Mouse (Mus musculus) left cerebral cortex, postnatal 14 days (tissue): ENCODE measurements around the gene Msi2. TPM values are rescaled to one million over a fixed set of nuclear protein-coding genes. Genes with fewer than 3 reads are reported as not detected.

ENCODE experiments used
- DNase-seq, 2 experiments: peaks; one replicate each; pipeline ENCODE4 v3.0.0; 2021 to 2022; ENCODE audit warnings: low spot score in 2 of 2, mixed read lengths in 1 of 2
- intact Hi-C: fragments of 180-260 bp; cut with DNase I; formaldehyde crosslinking; loops from one replicate; pipeline ENCODE4 v1.15.1; 2025
- total RNA-seq, 2 experiments: library from RNA; stranded (reverse); gene quantifications; 2 replicates each; pipeline ENCODE4 v1.2.3; 2021

The Msi2 gene
- total RNA-seq, 2 experiments from 2014 or later, result 97.8 to 103 TPM

GRCm38 (mm10) chr11:88650275-88650674 is 68.0 kb downstream of the Msi2 start:
- intact Hi-C loops, result no loop called here
- DNase-seq, result peak; percentile 49 to 60

GRCm38 (mm10) chr11:88649009-88649408 is 69.3 kb downstream of the Msi2 start:
- DNase-seq, result no peak
- intact Hi-C loops, result no loop called here

DNA sequence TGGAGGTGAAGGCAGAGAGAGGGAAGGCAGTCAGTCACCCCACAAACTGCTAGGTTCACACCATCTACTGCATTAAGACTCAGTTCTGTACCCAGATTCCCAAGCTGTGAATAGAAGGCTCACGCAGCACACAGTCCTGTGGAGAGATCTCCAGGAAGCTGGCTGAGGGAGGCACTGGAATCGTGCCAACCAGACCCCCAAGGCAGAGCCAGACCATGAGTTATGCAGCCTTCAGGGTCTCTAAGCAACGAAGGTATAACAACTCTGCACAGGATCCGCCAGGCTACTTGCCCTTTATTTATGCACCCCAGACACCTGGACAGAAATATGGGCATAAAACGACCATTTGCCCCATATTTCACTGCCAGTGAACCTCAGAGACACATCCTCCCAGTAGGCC is 69.9 kb downstream of the Msi2 start:
- no peak for DNase-seq
- intact Hi-C loops, result no loop called here

- peak in 1 of 2 experiments; percentile 14 for DNase-seq
- intact Hi-C loops, result no loop called here
These were observed 71.8 kb downstream of the Msi2 start for GRCm38 (mm10) chr11:88646493-88646892.

DNA sequence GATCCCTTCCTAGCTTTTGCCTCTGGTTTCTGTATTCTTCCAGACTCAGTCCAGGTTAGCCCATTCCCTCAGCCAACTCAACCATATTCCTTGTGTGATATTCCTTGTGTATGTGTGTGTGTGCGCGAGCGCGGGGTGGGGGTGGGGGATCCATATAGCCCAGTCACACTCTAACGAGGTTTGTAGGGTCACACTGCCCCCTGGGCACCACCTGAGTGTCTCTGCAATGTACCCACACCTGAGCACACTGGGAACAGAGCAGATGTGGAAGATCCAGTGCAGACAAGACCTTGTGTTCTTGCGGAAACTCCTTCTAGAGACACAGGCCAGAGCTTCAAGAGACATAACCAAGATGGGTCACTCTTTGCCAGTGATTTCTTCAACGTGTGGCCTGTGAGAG is 72.5 kb downstream of the Msi2 start:
- DNase-seq, result no peak
- intact Hi-C loops, result no loop called here

GRCm38 (mm10) chr11:88644719-88645118 is 73.6 kb downstream of the Msi2 start:
- intact Hi-C loops, result loop anchor here (5.0 kb wide), 1 partner anchor 37 kb away; no protein-coding TSS in a partner anchor
- peak; percentile 34 to 52 for DNase-seq

- DNase-seq, result no peak
- intact Hi-C loops, result loop anchor here (5.0 kb wide), 1 partner anchor 33 kb away; no protein-coding TSS in a partner anchor
These were observed 78.5 kb downstream of the Msi2 start for GRCm38 (mm10) chr11:88639862-88640261.

DNA sequence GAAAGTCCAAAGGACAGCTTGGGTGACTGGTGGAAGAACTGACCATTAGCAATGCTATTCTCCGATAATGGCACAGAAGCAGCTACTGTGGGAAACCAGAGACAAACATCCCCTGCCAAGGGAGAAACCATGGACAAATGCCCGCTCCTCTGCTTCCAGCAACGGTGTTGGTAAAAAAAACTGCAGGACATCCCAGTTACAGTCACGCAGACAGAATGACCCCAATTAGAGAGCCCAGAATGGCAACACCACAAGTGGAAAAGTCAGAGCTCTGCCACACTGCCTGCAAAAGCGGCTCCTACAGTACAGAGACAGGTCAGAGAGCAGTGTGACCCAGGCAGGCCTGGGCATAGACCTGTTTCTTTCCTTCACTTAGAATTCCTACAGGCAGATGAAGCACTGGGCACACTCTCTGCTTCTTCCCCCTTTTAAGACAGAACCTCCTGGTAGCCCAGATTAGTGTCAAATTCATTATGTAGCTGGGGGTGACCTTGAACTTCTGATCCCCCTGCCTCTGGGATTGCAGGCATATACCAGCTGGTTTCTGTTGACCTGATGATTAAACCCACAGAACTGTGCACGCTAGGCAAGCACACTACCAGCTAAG is 79.3 kb downstream of the Msi2 start:
- no peak for DNase-seq
- intact Hi-C loops, result no loop called here

- no peak for DNase-seq
- intact Hi-C loops, result no loop called here
These were observed 80.1 kb downstream of the Msi2 start for GRCm38 (mm10) chr11:88638254-88638653.

DNA sequence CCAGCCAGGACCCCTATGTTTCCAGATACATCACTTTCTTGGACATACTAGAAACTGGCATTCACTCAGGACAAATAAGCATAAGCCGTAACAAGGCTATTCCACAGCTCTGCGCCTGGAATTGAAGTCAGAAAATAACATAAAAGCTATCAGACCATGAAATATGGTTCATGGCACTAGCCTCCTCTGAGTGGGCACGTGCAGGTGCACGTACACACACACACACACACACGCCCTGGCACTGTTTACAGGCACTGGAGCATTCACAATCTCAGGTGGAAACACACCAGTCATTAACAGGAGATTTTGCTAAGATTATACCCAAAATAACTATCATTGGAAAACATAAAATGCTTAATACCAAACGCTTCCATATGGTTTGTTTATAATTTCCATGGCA is 81.4 kb downstream of the Msi2 start:
- no peak for DNase-seq
- intact Hi-C loops, result no loop called here

DNA sequence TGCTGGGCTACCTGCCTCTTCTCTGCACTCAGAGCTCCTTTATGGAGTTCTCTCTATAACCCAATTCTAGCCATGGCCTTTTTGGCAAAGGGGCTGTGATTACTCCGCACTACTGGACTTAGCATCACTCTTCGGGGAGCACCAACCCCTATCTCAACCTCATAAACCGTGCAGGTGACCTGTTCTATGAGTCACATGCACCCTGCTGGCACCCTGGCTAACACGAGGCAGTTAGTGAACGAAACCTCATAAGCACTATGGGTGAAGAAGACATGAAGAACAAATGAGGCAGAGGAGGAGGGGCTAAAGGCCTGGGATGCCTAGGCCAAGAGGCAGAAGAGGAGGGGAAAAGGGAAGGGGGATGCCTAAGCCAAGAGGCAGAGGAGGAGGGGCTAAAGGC is 82.0 kb downstream of the Msi2 start:
- DNase-seq, result no peak
- intact Hi-C loops, result no loop called here

DNA sequence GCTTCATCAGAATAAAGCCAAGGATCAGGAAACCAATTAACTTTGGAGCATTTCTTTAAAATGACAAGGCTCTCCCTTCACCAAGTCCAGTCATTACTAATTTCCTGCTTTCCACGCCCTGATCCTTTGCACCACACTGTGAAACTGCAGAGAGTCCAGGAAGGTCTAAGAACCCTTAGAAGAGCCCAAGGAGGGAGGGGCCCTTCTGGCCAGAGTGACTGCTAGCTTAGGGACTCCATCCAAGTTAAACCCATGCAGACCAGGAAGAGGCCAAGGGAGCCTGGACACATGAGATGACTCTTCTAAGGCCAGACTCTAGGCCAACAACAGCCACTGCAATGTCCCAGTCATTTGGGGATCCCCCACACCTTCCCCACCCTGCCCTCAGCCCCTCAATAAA is 83.7 kb downstream of the Msi2 start:
- DNase-seq, result no peak
- intact Hi-C loops, result no loop called here

GRCm38 (mm10) chr11:88631932-88632230 is 86.4 kb downstream of the Msi2 start:
- DNase-seq, result no peak
- intact Hi-C loops, result no loop called here

GRCm38 (mm10) chr11:88631084-88631931 is 87.0 kb downstream of the Msi2 start:
- intact Hi-C loops, result no loop called here
- DNase-seq, result no peak

- intact Hi-C loops, result loop anchor here (5.0 kb wide), 1 partner anchor 47 kb away; no protein-coding TSS in a partner anchor
These were observed 88.7 kb downstream of the Msi2 start for GRCm38 (mm10) chr11:88629619-88630018.

DNA sequence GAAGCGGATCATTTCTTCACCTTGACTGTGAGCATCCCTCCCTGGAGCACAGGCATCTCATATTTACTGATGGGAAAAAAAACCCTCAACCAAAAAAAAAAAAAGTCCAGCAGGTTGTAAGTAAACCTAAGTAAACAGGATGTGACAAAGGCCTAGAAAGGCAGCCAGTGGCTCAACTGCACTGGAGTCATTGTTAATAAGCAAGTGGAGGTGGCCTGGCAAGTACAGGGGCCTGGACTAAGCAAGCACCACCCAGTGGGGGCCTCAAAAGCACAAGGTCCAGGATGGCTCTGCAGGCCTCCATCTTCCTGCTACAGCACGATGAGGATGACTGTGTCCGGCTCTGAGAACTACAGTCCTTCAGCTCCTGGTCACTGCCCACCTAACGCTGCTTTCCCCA is 89.1 kb downstream of the Msi2 start:
- no peak for DNase-seq
- intact Hi-C loops, result loop anchor here (5.0 kb wide), 1 partner anchor 47 kb away; no protein-coding TSS in a partner anchor

More at GRCm38 (mm10) chr11:88629619-88630018, 88.7 kb downstream of the Msi2 start:
- peak in 1 of 2 experiments; percentile 30 for DNase-seq

DNA sequence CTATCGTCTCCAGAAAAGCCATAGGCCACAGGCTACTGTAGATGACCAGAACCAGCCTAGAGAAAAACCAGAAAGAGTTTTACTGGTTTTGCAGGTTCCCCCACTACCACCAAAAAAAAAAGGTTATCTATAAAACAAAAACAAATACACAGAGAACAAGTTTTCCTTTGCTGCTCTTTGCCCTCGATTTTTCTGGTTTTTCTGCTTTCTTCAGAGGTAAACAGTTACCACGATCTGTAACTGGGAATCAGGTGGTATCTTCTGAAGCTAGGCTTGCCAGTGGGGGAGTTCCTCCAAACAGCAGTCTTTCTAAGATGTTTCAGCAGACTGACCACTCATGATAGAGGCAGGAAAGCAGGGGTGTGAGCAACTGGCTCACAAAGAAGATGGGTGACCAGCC is 89.6 kb downstream of the Msi2 start:
- intact Hi-C loops, result loop anchor here (5.0 kb wide), 1 partner anchor 46 kb away; no protein-coding TSS in a partner anchor
- no peak for DNase-seq

DNA sequence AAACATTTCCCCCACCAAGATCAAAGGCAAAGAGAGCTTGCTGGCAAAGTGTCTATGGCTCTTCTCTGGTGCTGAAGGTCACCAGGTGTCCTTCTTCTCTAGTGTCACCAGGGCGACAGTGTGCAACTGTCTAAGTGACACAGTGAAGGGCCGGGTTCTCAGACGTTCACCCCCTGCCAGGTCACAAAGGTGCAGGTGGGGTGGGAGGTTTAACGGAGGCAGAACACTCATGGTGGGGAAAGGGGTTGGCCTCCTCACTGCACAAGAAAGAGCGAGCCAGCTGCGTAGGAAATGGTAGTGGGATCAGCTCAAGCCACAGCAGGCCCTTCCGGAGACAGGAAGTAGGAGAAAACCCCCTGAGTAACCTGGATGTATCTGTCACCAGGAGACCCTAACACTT is 91.0 kb downstream of the Msi2 start:
- no peak for DNase-seq
- intact Hi-C loops, result loop anchor here (5.0 kb wide), 1 partner anchor 45 kb away; no protein-coding TSS in a partner anchor

DNA sequence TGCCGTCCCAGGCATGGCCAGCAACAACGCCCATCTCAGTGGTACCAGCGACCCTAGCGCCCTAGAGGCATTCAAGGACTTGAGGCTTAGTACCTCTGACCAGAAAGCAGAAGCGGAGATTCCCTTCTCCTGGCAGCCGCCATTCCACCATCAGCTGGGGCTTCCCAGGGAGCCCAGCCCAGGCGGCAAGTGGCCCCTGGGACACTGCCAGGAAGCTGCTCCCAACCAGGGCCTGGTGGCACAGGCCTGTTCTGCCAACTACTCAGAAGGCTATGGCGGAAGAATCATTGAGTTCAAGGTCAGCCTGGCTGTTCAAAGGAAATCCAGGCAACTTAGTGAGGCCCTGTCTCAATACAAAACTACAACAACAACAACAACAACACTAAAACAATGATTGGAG is 91.7 kb downstream of the Msi2 start:
- DNase-seq, result no peak
- intact Hi-C loops, result loop anchor here (5.0 kb wide), 1 partner anchor 44 kb away; no protein-coding TSS in a partner anchor

GRCm38 (mm10) chr11:88626061-88626460 is 92.3 kb downstream of the Msi2 start:
- intact Hi-C loops, result loop anchor here (5.0 kb wide), 1 partner anchor 44 kb away; no protein-coding TSS in a partner anchor
- DNase-seq, result no peak

GRCm38 (mm10) chr11:88625063-88625462 is 93.2 kb downstream of the Msi2 start:
- no peak for DNase-seq
- intact Hi-C loops, result loop anchor here (5.0 kb wide), 1 partner anchor 43 kb away; no protein-coding TSS in a partner anchor
